Mouse (Mus musculus) limb, embryonic 15.5 days (tissue): Measurements from ENCODE around the gene Pde3a. TPM values are rescaled to one million over a fixed set of nuclear protein-coding genes. Genes with fewer than 3 reads are reported as not detected.
A peak's percentile ranks its signal among the peaks of the same experiment; 100 is the strongest.

Experiments used
- ATAC-seq: fragments of 200-750 bp; cut with Nextera tagmentation; 2 replicates; pipeline ENCODE4 v1.8.0; 2017; ENCODE audit warnings: low read depth, moderate TSS enrichment; ENCODE audit not compliant: insufficient number of reproducible peaks, low FRiP score, low TSS enrichment
- H3K27ac ChIP-seq: fragments of 300-500 bp; sonication (generic); 2 replicates; pipeline ENCODE4 v1.5.1; 2015; ENCODE audit warnings: moderate library complexity, mild to moderate bottlenecking, inconsistent platforms
- H3K27me3 ChIP-seq: fragments of 300-500 bp; sonication (generic); 2 replicates; pipeline ENCODE4 v1.6.1; 2015; ENCODE audit warnings: inconsistent platforms
- H3K36me3 ChIP-seq: fragments of 300-500 bp; sonication (generic); 2 replicates; pipeline ENCODE4 v1.6.1; 2015; ENCODE audit warnings: inconsistent platforms
- H3K4me1 ChIP-seq: fragments of 300-500 bp; sonication (generic); 2 replicates; pipeline ENCODE4 v1.6.1; 2015; ENCODE audit warnings: inconsistent platforms
- H3K4me2 ChIP-seq: fragments of 300-500 bp; sonication (generic); 2 replicates; pipeline ENCODE4 v1.6.1; 2015; ENCODE audit warnings: mild to moderate bottlenecking, inconsistent platforms
- H3K4me3 ChIP-seq: fragments of 300-500 bp; sonication (generic); 2 replicates; pipeline ENCODE4 v1.5.1; 2015; ENCODE audit warnings: mild to moderate bottlenecking, inconsistent platforms
- H3K9ac ChIP-seq: fragments of 300-500 bp; sonication (generic); 2 replicates; pipeline ENCODE4 v1.6.1; 2015; ENCODE audit warnings: inconsistent platforms
- H3K9me3 ChIP-seq: fragments of 300-500 bp; sonication (generic); 2 replicates; pipeline ENCODE4 v1.6.1; 2016; ENCODE audit warnings: inconsistent platforms
- WGBS: fragments of 180-500 bp; shearing (Covaris S2); methylation state at CpG from one replicate; pipeline ENCODE4 v1.1.7; 2015; 5-methylcytosine and 5-hydroxymethylcytosine counted together
- polyA plus RNA-seq: library from polyadenylated mRNA; unstranded; fragments of >200 nt; fragmentation: Nextera tagmentation; extraction: Ambion mirVana; gene quantifications from 2 replicates; pipeline ENCODE4 v1.2.1, GENCODE M21; 2015

Gene Pde3a
- polyA plus RNA-seq, 1 experiment from 2014 or later, result 5.0 TPM

DNA sequence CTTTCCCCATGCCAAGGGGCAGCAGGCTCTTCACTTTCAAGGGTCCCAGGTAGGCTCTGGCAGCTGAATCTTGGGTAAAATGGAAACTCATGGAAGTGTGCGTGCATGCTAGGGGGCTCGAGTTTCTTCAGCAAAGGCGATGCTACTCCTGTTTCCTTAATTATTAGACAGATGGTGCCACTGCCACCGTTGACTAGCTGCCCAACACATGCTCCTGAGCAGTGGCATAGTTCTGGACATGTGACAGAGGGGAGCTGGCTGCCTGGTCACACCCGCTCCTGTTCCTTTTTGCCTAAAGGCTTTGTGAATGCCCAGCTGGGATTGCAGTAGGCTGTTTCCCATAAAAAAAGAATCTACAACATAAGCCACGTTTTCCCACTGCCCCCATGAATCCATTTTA, 2.7 kb upstream of the Pde3a start:
- H3K9me3 ChIP-seq, result no peaks in the 10 kb centered on the region
- H3K4me1 ChIP-seq, result peaks cover 22% of the 10 kb centered on the region
- H3K4me2 ChIP-seq, result no peak overlapping the region
- 0 out of 2 replicates have a peak, but pooled peaks cover 8% of the 10 kb centered on the region for H3K27me3 ChIP-seq
- no peak overlapping the region for H3K27ac ChIP-seq
- no peak overlapping the region for H3K9ac ChIP-seq
- no peak for ATAC-seq
- H3K4me3 ChIP-seq, result no peak overlapping the region
- H3K36me3 ChIP-seq, result no peaks in the 10 kb centered on the region
- WGBS, result 36% methylated on average over 6 of the region's 6 CpGs

DNA sequence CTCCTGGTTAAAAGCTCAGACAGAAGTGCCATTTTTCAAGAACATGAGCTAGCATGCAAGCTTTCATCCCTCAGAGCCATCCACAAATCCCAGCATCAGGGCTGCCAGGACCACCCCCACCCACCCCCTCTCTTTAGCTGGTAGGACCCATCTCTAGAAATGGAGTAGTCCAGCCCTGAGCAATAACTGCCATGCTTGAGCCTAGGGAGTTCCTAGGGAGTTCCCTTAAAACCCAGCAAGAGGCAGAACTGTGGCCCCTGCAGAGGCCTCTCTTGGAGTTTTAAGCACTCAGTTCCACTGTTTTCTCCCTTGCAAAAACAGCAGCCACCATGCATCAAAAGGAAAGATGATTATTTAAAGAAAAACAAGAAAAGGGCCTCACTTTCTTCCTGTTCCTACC, 988 bp upstream of the Pde3a start:
- ATAC-seq, result no peak
- no peak overlapping the region for H3K9ac ChIP-seq
- 0 out of 2 replicates have a peak, but pooled peaks cover 8% of the 10 kb centered on the region for H3K27me3 ChIP-seq
- peak overlapping the region; percentile 33; the same call in 1 of the 2 replicates for H3K27ac ChIP-seq
- no peaks in the 10 kb centered on the region for H3K9me3 ChIP-seq
- H3K4me2 ChIP-seq, result peak overlapping the region; percentile 81
- no peaks in the 10 kb centered on the region for H3K36me3 ChIP-seq
- H3K4me1 ChIP-seq, result peaks cover 28% of the 10 kb centered on the region
- peak overlapping the region; percentile 74 for H3K4me3 ChIP-seq

DNA sequence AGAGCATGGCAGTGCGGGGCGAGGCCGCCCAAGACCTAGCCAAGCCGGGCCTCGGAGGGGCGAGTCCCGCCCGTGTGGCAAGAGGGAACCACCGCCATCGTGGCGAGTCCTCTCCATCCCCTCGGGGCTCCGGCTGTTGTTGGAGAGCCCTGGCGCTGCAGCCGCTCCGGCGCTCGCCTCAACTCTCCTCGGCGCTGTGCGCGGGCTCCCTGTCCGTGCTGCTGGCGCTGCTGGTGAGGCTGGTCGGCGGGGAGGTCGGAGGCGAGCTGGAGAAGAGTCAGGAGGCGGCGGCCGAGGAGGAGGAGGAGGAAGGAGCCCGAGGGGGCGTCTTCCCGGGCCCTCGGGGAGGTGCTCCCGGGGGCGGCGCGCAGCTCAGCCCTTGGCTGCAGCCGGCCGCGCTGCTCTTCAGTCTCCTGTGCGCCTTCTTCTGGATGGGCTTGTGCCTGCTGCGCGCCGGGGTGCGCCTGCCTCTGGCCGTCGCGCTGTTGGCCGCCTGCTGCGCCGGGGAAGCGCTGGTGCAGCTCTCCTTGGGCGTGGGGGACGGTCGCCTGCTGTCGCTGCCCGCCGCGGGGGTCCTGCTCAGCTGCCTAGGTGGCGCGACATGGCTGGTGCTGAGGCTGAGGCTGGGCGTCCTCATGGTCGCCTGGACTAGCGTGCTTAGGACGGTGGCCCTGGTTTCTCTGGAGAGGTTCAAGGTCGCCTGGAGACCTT, 671 bp downstream of the Pde3a start:
- Histone ChIP-seq H3K4me1 (peaks cover 28% of the 10 kb centered on the region), H3K9me3 (no peaks in the 10 kb centered on the region), H3K36me3 (no peaks in the 10 kb centered on the region), H3K9ac (peak overlapping the region; percentile 78), H3K27me3 (0 out of 2 replicates have a peak, but pooled peaks cover 8% of the 10 kb centered on the region), H3K4me2 (peak overlapping the region; percentile 81), H3K27ac (peak overlapping the region; percentile 90), H3K4me3 (peak overlapping the region; percentile 74)
- under 1% methylated on average over 58 of the region's 68 CpGs for WGBS
- peak; percentile 75 for ATAC-seq

- peaks cover 28% of the 10 kb centered on the region for H3K4me1 ChIP-seq
- peak overlapping the region; percentile 81 for H3K4me2 ChIP-seq
- under 1% methylated on average over 22 of the region's 22 CpGs for WGBS
- H3K4me3 ChIP-seq, result peak overlapping the region; percentile 74
- H3K27me3 ChIP-seq, result 0 out of 2 replicates have a peak, but pooled peaks cover 8% of the 10 kb centered on the region
- H3K27ac ChIP-seq, result peak overlapping the region; percentile 90
- peak overlapping the region; percentile 78 for H3K9ac ChIP-seq
- no peaks in the 10 kb centered on the region for H3K36me3 ChIP-seq
- ATAC-seq, result no peak
- no peaks in the 10 kb centered on the region for H3K9me3 ChIP-seq
These were observed 1.2 kb downstream of the Pde3a start for GRCm38 (mm10) chr6:141250296-141250629.

GRCm38 (mm10) chr6:141250984-141251383, 1.9 kb downstream of the Pde3a start:
- Histone ChIP-seq H3K36me3 (no peaks in the 10 kb centered on the region), H3K4me2 (peak overlapping the region; percentile 81), H3K4me1 (peaks cover 31% of the 10 kb centered on the region), H3K4me3 (peak overlapping the region; percentile 74), H3K9me3 (no peaks in the 10 kb centered on the region), H3K9ac (no peak overlapping the region), H3K27me3 (0 out of 2 replicates have a peak, but pooled peaks cover 8% of the 10 kb centered on the region), H3K27ac (no peak overlapping the region)
- no peak for ATAC-seq
- 46% methylated on average over 6 of the region's 6 CpGs for WGBS

GRCm38 (mm10) chr6:141252520-141252919, 3.5 kb downstream of the Pde3a start:
- Histone ChIP-seq H3K4me3 (peak overlapping the region; percentile 74; the same call in 1 of the 2 replicates), H3K36me3 (no peaks in the 10 kb centered on the region), H3K9me3 (no peaks in the 10 kb centered on the region), H3K27me3 (0 out of 2 replicates have a peak, but pooled peaks cover 8% of the 10 kb centered on the region), H3K9ac (no peak overlapping the region), H3K4me1 (peaks cover 26% of the 10 kb centered on the region), H3K4me2 (peak overlapping the region; percentile 25), H3K27ac (no peak overlapping the region)
- 58% methylated on average over 7 of the region's 7 CpGs for WGBS
- ATAC-seq, result no peak

DNA sequence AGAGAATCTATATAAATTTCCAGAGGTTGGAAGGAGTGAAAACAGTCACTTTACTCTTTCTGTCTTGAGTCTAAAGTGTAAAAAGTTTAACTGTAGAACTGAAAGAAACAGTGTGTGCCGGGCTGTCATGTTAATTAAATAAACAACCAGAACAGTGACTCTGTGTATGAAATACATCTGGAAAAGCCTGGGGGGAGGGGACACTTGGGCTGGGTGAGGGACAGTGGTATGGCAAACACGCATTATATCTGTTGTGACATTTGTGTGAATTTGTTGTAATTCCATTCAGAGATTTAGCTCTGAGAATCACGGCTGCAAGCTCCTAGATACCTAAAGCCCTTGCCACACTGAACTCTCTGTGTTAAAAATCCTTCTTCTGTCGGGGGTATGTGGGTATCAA, 5.9 kb downstream of the Pde3a start:
- Histone ChIP-seq H3K9ac (no peak overlapping the region), H3K27ac (peak overlapping the region; percentile 47), H3K4me3 (no peak overlapping the region), H3K9me3 (no peaks in the 10 kb centered on the region), H3K27me3 (0 out of 2 replicates have a peak, but pooled peaks cover 2% of the 10 kb centered on the region), H3K4me1 (peaks cover 28% of the 10 kb centered on the region), H3K4me2 (no peak overlapping the region), H3K36me3 (no peaks in the 10 kb centered on the region)
- 47% methylated on average over 4 of the region's 4 CpGs for WGBS
- ATAC-seq, result no peak

- Histone ChIP-seq H3K4me1 (peaks cover 19% of the 10 kb centered on the region), H3K9me3 (no peaks in the 10 kb centered on the region), H3K4me3 (no peak overlapping the region), H3K4me2 (no peak overlapping the region), H3K27ac (no peak overlapping the region), H3K36me3 (no peaks in the 10 kb centered on the region), H3K9ac (no peak overlapping the region), H3K27me3 (no peaks in the 10 kb centered on the region)
- no peak for ATAC-seq
- 41% methylated on average over 8 of the region's 8 CpGs for WGBS
These were observed 7.8 kb downstream of the Pde3a start for GRCm38 (mm10) chr6:141256896-141257295.

GRCm38 (mm10) chr6:141257434-141258202, 8.5 kb downstream of the Pde3a start:
- Histone ChIP-seq H3K36me3 (no peaks in the 10 kb centered on the region), H3K27me3 (no peaks in the 10 kb centered on the region), H3K9ac (no peak overlapping the region), H3K4me1 (peaks cover 15% of the 10 kb centered on the region), H3K4me3 (no peak overlapping the region), H3K4me2 (no peak overlapping the region), H3K9me3 (no peaks in the 10 kb centered on the region), H3K27ac (no peak overlapping the region)
- 38% methylated on average over 6 of the region's 6 CpGs for WGBS
- no peak for ATAC-seq

DNA sequence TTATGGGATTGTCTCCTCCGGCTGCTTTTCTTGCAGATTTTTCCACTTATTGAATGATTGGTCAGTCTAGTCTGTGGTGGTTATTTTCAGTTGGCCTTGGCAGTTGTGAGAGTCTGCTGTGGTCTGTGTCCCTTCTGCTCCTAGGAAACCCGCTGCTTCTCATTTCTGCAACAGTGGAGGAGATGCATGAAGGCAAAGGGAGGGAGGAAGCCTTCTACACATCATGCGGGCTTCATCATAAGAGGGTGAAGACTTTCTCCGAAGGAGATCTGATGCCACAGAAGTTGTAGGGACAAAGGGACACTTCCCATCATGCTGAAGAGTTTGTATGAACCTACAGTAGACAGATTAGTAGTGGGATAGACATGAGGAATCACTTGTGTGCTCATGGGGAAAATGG, 16.2 kb downstream of the Pde3a start:
- no peaks in the 10 kb centered on the region for H3K4me1 ChIP-seq
- ATAC-seq, result no peak
- no peak overlapping the region for H3K9ac ChIP-seq
- no peak overlapping the region for H3K27ac ChIP-seq
- H3K4me3 ChIP-seq, result no peak overlapping the region
- H3K27me3 ChIP-seq, result no peaks in the 10 kb centered on the region
- no peaks in the 10 kb centered on the region for H3K36me3 ChIP-seq
- no peak overlapping the region for H3K4me2 ChIP-seq
- WGBS, result 80% methylated on average over 4 of the region's 4 CpGs
- no peaks in the 10 kb centered on the region for H3K9me3 ChIP-seq

GRCm38 (mm10) chr6:141267888-141268570, 19.0 kb downstream of the Pde3a start:
- no peak overlapping the region for H3K27ac ChIP-seq
- ATAC-seq, result no peak
- no peak overlapping the region for H3K4me3 ChIP-seq
- H3K4me2 ChIP-seq, result no peak overlapping the region
- no peaks in the 10 kb centered on the region for H3K9me3 ChIP-seq
- H3K9ac ChIP-seq, result no peak overlapping the region
- no peaks in the 10 kb centered on the region for H3K27me3 ChIP-seq
- no peaks in the 10 kb centered on the region for H3K4me1 ChIP-seq
- 58% methylated on average over 11 of the region's 11 CpGs for WGBS
- no peaks in the 10 kb centered on the region for H3K36me3 ChIP-seq

GRCm38 (mm10) chr6:141268871-141269270, 19.8 kb downstream of the Pde3a start:
- no peaks in the 10 kb centered on the region for H3K9me3 ChIP-seq
- H3K27me3 ChIP-seq, result no peaks in the 10 kb centered on the region
- H3K36me3 ChIP-seq, result no peaks in the 10 kb centered on the region
- H3K4me2 ChIP-seq, result no peak overlapping the region
- no peak overlapping the region for H3K4me3 ChIP-seq
- ATAC-seq, result no peak
- no peak overlapping the region for H3K9ac ChIP-seq
- no peak overlapping the region for H3K27ac ChIP-seq
- 93% methylated on average over 5 of the region's 5 CpGs for WGBS
- no peaks in the 10 kb centered on the region for H3K4me1 ChIP-seq
